Mouse (Mus musculus): ENCODE data around the gene Pramel1. TPM values are rescaled to one million over a fixed set of nuclear protein-coding genes. Genes with fewer than 3 reads are reported as not detected.
A peak's percentile ranks its signal among the peaks of the same experiment; 100 is the strongest.
"Not testable (repeated sequence)": the region's sequence is repeated elsewhere in the genome, so short reads cannot be mapped to it uniquely, and the experiment has no call there.

The Pramel1 gene
- total RNA-seq, 2 experiments from 2014 or later = not detected

- intact Hi-C loops (cut with DNase I) = no loop called here
Observed at GRCm38 (mm10) chr4:143383646-143384045, 10.6 kb upstream of the Pramel1 start.

GRCm38 (mm10) chr4:143388955-143389702 is 5.1 kb upstream of the Pramel1 start:
- DNase-seq = peak; percentile 64
- Histone ChIP-seq H3K4me3 (peak overlapping the region; percentile 67), H3K27ac (no peak overlapping the region)
- intact Hi-C loops (cut with DNase I) = no loop called here
- peak; percentile 55 for TF ChIP-seq CTCF (IDR thresholded peaks at IDR 0.05)

More at GRCm38 (mm10) chr4:143383646-143384045, 10.6 kb upstream of the Pramel1 start:
- Histone ChIP-seq H3K4me3 (no peak overlapping the region), H3K27ac (no peak overlapping the region)
- TF ChIP-seq CTCF (IDR thresholded peaks at IDR 0.05) = peak; percentile 56
- no peak for DNase-seq

- H3K27ac ChIP-seq = peak overlapping the region; percentile 98
- intact Hi-C loops (cut with DNase I) = no loop called here
- no peak for DNase-seq
Observed at GRCm38 (mm10) chr4:143411566-143412218, 17.5 kb downstream of the Pramel1 start.

GRCm38 (mm10) chr4:143412219-143413092 is 18.2 kb downstream of the Pramel1 start, which contains the start of gene Pramef8:
Gene Pramef8, plus strand, starts transcription at chr4:143412426.
- intact Hi-C loops (cut with DNase I) = no loop called here
- H3K27ac ChIP-seq = peak within 1 kb of the TSS; percentile 98
- peak; percentile 91 for DNase-seq
- H3K4me3 ChIP-seq = peak within 1 kb of the TSS; percentile 76
- no peak for TF ChIP-seq CTCF (IDR thresholded peaks at IDR 0.05)

More at GRCm38 (mm10) chr4:143411566-143412218, 17.5 kb downstream of the Pramel1 start:
- peak overlapping the region; percentile 76 for H3K4me3 ChIP-seq
- TF ChIP-seq CTCF (IDR thresholded peaks at IDR 0.05) = no peak

GRCm38 (mm10) chr4:143413621-143414020 is 19.4 kb downstream of the Pramel1 start:
- intact Hi-C loops (cut with DNase I) = no loop called here
- no peak for DNase-seq
- TF ChIP-seq CTCF (IDR thresholded peaks at IDR 0.05) = no peak
- peak overlapping the region; percentile 76 for H3K4me3 ChIP-seq
- H3K27ac ChIP-seq = no peak overlapping the region

- DNase-seq = no peak
- Histone ChIP-seq H3K27ac (no peak overlapping the region), H3K4me3 (no peak overlapping the region)
- TF ChIP-seq CTCF (IDR thresholded peaks at IDR 0.05) = no peak
- intact Hi-C loops (cut with DNase I) = no loop called here
Observed at GRCm38 (mm10) chr4:143414121-143414520, 19.9 kb downstream of the Pramel1 start.

GRCm38 (mm10) chr4:143426770-143427169 is 32.5 kb downstream of the Pramel1 start:
- intact Hi-C loops (cut with DNase I); DNase-seq; H3K27ac ChIP-seq; H3K4me3 ChIP-seq: not testable (repeated sequence)

Other genes with a start within 250 kb of the Pramel1 start
- gene Prdm2, start 181.4 kb upstream of the Pramel1 start, total RNA-seq (2021) = 10 to 100 TPM; 24.7 to 26.5 TPM
- gene Pdpn, start 94.9 kb upstream of the Pramel1 start, total RNA-seq (2021) = 1 to 10 TPM; 4.5 to 7.7 TPM
- 10 to 100 TPM; 27.1 to 39.4 TPM for gene Lrrc38, start 44.7 kb upstream of the Pramel1 start, total RNA-seq (2021)
- gene Pramef8, start 18.0 kb downstream of the Pramel1 start, total RNA-seq (2021) = 1 to 10 TPM; 6.2 to 7.8 TPM
- not detected for gene Oog4, start 55.9 kb downstream of the Pramel1 start, total RNA-seq (2021)
- gene Gm13043, start 116.9 kb downstream of the Pramel1 start, total RNA-seq (2021) = not detected
- not detected for gene Gm13040, start 141.5 kb downstream of the Pramel1 start, total RNA-seq (2021)
- gene BC080695, start 157.3 kb downstream of the Pramel1 start, total RNA-seq (2021) = not detected
- not detected for gene Gm13057, start 157.3 kb downstream of the Pramel1 start, total RNA-seq (2021)
- not detected for gene Gm13083, start 220.6 kb downstream of the Pramel1 start, total RNA-seq (2021)